Mouse (Mus musculus) lung, postnatal 25 days (tissue): Measurements from ENCODE around the gene Jpt1.
A peak's percentile ranks its signal among the peaks of the same experiment; 100 is the strongest.
"Not testable (repeated sequence)": the region's sequence is repeated elsewhere in the genome, so short reads cannot be mapped to it uniquely, and the experiment has no call there.

Experiments used
- DNase-seq: peaks from one replicate; pipeline ENCODE4 v3.0.0; 2022; ENCODE audit warnings: low spot score

Gene Jpt1

DNA sequence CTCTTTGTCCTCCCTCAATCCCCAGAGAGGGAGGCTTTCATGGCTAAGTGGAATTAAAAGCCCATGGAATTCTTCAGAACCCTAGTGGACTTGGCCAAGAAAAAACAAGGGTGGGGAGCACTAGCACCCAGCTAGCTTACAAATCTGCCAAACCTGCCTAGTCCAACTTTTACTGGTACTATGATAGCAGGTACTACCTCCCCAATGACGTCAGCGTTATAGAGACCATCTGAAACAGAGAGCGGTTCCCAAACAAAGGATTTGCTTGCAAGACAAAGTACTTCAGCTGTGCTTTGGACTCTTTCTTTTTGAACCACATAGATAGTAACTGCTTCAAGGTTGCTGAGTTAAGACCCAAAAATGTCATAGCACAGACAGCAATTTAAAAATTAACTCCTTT, 2.2 kb downstream of the Jpt1 start:
- no peak for DNase-seq

DNA sequence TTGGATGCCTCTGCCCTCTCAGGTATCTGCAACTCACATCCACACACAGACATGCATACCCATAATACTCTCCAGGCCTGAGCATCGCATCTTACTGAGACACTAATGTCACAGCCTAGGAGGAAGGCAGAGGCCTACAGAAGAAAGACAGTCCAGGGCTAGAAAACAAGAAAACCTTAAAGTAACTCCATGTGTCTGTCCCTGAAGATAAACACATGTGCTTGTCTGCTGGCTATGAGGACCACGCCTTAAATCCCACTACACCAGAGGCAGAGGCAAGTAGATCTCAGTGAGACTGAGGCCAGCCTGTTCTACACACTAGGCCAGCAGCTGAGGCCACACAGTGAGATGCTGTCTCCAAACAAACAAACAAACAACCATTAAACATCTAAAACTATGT, 3.1 kb downstream of the Jpt1 start:
- DNase-seq = no peak

- no peak for DNase-seq
Observed at GRCm38 (mm10) chr11:115510507-115510888, 3.7 kb downstream of the Jpt1 start.

DNA sequence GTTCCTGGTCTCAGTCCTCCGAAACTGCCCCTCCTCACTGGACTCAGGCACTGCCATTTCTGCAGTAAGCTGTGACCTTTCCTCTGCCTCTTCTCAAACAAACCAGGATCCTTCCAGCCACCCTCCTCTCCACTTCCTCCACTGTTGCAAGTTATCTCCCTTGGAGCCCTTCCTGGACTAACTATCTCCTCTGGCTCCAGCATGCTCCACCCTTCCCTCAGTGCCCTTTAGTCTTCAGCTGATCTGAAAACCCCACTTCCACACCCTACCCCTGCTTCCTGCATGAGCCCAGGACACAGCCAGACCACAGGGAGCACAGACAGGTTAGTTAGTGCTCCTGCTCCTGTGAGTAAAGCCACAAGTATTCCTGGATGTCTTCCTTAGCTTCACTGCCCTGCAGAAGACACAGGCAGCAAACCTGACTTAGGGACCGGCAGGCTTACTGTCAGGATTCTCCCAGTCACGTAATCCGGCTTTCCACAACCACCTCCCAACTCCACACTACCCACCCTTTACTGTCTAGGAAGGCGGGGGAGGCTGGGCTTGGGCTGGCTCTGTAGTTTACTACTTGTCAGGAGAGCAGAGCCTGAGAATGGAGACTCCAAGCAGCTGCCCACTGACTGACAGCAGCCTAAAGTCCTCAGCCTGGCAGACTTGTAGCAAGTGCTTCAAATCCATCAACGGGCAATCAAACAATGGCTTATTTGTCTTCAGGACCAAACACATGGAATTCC, 4.2 kb downstream of the Jpt1 start:
- DNase-seq = no peak

GRCm38 (mm10) chr11:115508061-115508460, 6.1 kb downstream of the Jpt1 start:
- DNase-seq = peak; percentile 11

DNA sequence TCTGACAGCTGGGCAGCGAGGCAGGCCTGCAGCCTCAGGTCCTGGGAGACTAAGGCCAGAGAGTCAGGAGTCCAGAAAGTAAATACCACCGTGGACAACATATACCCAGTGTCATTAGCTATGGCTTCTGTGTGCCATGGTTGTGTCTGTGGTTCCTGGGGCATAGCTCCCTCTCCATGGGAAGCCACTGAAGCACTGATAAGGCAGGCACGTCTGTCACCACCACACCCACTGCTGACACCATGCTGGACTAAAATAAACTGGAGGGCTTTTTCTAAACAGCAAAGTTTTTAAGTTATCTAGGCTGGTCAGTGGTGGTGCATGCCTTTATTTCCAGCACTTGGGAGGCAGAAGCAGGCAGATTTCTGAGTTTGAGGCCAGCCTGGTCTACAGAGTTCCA, 7.6 kb downstream of the Jpt1 start:
- no peak for DNase-seq

- no peak for DNase-seq
Observed at GRCm38 (mm10) chr11:115502636-115503035, 11.6 kb downstream of the Jpt1 start.

DNA sequence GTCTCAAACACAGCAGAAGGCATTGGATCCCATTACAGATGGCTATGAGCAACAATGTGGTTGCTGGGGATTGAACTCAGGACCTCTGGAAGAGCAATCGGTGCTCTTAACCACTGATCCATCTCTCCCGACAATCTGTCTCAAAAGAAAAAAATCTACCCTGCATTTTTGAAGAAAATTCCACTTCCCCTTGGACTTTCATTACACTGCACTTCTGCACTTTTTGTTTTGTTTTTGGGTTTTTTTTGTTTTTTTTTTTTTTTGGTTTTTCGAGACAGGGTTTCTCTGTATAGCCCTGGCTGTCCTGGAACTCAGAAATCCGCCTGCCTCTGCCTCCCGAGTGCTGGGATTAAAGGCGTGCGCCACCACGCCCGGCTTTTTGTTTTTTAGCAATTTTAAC, 17.6 kb downstream of the Jpt1 start:
- DNase-seq = not testable (repeated sequence)

GRCm38 (mm10) chr11:115492387-115492786, 21.8 kb downstream of the Jpt1 start:
- DNase-seq = no peak

GRCm38 (mm10) chr11:115491356-115492083, 22.7 kb downstream of the Jpt1 start, which contains the start of gene Nt5c:
Gene Nt5c (minus strand): TSS chr11:115491862.
- peak; percentile 88 for DNase-seq

DNA sequence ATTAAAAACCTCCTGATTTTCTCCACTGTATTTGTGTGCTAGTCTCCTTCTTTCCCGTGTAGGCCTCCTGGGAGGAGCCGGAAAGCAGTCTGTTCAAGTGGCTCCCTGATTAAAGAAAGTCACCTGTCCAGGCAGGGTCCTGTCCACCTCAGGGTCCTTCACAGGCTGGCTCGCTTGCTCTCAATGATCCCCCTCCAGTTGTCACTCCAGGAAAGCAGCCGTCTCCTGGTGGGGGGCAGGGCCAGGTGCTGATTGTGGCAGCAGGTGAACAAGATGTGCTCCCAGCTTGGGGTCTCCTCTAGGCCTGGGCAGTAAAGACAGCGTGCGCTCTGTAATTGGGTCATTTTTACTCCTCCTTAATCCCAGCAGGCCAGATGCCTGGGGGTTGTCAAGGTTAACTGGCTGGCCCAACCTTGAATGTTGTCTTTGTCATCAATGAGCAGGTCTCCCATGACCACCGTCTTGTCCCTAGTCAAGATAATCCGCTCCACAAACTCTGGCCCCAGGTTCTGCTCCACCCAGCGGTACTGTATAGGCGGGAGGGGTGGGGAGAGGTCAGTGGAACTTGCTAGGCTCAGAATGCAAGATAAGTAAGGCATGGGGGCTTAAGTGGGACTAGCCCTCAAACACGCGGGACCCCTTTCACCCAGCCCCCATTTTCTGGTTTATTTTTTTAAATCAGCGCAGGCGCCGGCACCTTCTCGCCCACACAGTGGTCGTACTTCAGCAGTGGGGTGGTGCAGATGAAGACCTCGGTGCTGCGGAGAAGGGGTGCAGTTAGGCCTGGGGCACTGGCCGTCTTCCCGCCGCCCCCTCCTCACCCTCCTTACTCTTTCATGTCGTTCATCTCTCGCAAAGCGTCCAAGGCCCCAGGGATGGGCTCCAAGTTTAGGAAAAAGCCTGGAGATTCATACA, 23.5 kb downstream of the Jpt1 start:
- no peak for DNase-seq

GRCm38 (mm10) chr11:115488551-115489104, 25.6 kb downstream of the Jpt1 start:
- DNase-seq = no peak

- DNase-seq = no peak
Observed at GRCm38 (mm10) chr11:115485155-115485554, 29.0 kb downstream of the Jpt1 start.

GRCm38 (mm10) chr11:115483726-115484125, 30.5 kb downstream of the Jpt1 start:
- DNase-seq = peak; percentile 64

- DNase-seq = no peak
Observed at GRCm38 (mm10) chr11:115483278-115483677, 30.9 kb downstream of the Jpt1 start.

GRCm38 (mm10) chr11:115481553-115482259, 32.5 kb downstream of the Jpt1 start:
- no peak for DNase-seq

- DNase-seq = no peak
Observed at GRCm38 (mm10) chr11:115478296-115478938, 35.8 kb downstream of the Jpt1 start.

DNA sequence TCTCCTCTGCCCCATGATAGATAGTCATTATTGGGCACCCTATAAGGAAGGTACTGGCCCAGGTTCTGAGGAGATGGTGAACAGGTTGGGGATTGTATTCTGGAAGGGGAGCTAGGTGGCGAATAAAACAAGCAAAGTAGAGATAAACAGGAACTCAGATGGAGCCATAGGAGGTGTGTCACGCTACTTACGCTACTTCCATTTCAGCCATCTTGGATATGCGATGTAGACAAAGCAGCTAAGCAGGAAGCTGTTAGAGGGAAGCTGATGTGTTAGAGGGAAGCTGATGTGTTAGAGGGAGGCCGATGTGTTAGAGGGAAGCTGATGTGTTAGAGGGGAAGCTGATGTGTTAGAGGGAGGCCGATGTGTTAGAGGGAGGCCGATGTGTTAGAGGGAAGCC, 36.8 kb downstream of the Jpt1 start:
- DNase-seq = not testable (repeated sequence)

- DNase-seq = not testable (repeated sequence)
Observed at GRCm38 (mm10) chr11:115476630-115477029, 37.6 kb downstream of the Jpt1 start.

- no peak for DNase-seq
Observed at GRCm38 (mm10) chr11:115475758-115476237, 38.4 kb downstream of the Jpt1 start.
